Mouse (Mus musculus): ENCODE measurements around the gene Sytl2. TPM values are rescaled to one million over a fixed set of nuclear protein-coding genes. Genes with fewer than 3 reads are reported as not detected.

The Sytl2 gene
- total RNA-seq (2021) (1 to 10 TPM; 6.2 to 8.8 TPM), polyA plus RNA-seq (2012; rRNA removed) (0.77 and 1.8 TPM in 2 replicates)
- long read RNA-seq, partial matches to known transcripts: 1 of 2 reads
- long read RNA-seq, other reads (novel, unspliced or antisense): 1 of 2 reads

DNA sequence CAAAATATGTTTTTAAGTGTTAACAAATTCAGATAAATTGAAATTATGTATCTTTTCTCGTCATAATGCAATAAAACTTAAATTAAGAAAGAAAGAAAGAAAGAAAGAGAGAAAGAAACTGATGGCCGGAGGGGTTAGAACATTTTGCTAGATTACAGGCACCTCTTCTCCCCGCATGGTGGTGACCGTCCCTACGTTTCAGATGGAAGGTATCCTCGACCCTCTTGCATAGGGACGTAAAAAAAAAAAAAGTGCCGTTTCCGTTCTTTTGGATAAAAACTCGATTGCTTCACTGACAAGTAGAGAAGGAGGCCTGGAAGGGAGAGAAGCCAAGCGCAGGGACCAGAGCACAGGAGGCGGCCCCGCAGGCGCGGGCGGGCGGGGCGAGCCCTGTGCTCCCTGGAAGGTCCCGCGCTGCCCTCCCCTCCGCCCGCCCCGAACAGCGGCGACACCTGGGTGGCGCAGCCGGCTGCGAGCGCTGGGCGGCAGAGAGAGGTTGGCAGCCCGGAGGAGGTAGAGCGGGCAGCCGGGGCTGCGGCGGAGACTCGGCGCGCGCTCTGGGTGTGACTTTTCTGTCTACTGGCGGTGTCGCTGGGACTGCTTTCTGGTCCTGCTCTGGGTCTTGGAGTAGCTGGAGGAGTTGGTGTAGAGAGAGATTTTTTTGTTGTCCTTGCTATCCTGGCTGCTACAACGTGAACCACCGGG is at the start of gene Sytl2:
Gene Sytl2, plus strand, starts transcription at position 311 of the 705 bp plus-strand sequence.
- DNase-seq: peak; percentile 81

DNA sequence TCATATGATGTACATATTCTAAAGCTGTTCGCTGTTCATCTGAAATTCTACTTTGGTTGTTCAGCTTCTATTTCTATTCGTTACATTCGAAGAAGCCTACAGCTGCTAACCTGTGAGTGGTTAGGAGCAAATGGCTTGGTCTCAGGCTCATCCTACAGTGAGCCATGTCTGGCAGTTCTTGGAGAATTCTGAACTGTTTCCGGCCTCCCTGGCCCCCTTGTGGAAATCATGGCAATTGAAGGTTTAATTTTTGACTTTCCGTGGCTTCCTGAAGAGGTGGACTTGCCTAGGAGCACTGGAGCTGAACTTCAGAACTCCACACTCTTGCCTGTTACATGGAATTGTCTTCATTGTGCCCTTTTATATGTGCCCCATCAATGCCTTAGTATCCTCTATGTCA is 49.1 kb upstream of the Sytl2 start:
- no peak for DNase-seq

DNA sequence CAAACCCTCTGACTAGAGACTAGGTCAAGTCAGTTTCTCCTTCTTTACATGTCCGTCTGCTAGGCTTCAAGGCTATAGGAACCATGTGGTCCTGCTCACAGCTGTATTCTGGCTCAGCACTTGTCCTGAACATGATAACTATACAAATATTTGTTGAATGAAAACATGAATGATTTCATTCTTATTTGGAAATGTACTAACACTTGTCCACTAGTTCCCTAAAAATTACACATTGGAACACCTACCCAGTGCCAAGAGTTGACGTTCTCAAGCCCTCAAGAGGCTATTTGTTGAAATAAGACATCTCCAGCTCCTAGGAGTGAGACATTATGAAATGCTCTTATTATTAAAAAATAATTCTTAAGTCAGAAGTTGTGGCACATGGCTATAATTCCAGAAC is 43.4 kb upstream of the Sytl2 start:
- DNase-seq: no peak

DNA sequence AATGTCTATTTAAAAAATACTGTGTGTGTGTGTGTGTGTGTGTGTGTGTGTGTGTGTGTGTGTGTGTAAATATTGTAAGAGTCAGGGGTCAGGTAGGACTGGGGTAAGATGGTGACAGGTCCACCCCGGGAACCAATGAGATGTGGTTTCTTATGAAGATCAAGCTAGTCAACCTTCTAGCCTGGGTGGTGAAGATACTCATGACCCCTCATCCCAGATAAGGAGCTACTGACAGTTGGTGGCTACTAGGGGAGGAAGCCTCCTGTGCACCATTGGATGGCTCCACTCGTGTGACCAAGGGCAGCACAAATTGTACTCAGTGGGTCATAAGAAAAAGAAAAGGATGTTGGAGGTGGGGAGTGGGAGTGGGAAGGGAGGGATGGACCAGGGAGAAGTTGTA is 42.2 kb upstream of the Sytl2 start:
- no peak for DNase-seq

DNA sequence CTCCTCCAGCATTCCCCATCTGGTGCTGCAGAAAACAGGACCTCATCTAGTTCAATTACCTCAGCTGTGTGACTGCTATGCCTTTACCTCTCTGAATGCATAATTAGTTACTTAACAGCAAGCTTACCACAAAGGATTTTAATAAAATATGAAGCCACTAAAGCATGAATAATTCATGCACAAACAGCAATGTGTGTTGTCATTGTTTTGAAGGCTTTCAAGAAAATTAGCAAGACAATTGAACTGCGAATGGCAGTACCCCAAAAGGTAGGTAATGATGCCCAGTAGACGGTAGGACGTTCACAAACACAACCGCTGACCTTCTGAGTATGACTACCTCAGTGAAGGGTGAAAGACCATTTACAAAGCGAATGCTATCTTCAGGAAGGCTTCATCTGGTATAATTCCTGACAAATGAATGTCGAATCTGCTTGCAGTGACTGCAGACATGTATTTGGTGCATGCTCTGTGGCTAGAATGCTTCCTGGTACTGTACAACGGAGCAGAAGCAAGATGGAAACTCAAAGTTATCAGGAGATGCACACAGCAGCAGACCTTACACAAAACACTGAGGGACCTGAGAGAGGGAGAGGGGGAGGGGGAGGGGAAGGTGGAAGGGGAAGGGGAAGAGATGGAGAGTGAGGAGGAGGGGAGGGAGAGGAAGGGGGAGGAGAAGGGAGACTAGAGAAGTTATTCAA is 40.0 kb upstream of the Sytl2 start:
- no peak for DNase-seq

DNA sequence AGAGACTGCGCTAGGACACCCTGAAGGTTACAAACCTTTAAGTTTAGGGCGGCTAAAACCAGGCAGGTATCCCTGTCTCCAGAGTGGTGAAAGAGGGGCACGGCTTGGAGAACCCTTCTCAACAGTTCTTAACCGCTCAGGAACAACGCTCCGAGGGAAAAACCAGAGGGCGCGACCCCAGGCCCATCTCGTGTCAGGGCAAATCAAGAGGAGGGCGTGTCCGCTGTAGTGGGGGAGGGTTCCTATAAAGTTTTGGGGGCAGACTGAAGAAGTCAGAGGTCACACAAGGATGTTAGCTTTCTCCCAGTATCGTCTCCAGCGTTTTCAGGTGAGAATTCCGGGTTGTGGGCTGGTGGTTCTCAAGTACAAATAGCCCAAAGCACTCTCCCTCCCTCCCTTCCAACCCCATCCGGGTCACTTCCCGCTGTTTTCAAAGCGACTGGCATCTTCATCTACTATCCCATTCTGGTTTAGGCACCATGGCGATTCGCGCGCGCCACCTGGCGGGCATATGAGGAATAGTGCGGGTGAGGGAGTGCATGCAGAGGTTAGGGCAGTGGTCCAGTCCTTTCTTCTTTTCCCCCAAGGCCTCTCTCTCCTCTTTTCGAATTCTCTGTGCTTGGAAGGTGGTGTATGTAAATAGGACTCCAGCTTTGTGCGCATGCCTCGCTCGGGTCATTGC is 36.6 kb upstream of the Sytl2 start, which contains the start of gene Ccdc83:
Gene Ccdc83, minus strand, starts transcription at position 489 of the 682 bp plus-strand sequence.
- peak; percentile 83 for DNase-seq

DNA sequence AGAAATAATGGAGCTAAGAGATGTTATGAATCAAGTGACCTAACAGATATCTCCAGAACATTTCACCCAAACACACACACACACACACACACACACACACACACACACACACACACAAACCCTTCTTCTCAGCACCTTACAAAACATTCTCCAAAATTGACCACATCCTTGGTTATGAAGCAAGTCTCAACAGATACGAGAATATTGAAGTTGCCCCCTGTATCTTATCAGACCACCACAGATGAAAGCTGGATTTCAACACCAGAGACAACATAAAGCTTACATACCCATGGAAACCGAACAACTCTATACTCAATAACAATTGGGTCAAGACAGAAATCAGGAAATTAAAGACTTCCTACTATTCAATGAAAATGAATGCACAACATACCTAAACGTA is 31.9 kb upstream of the Sytl2 start:
- DNase-seq: no peak

DNA sequence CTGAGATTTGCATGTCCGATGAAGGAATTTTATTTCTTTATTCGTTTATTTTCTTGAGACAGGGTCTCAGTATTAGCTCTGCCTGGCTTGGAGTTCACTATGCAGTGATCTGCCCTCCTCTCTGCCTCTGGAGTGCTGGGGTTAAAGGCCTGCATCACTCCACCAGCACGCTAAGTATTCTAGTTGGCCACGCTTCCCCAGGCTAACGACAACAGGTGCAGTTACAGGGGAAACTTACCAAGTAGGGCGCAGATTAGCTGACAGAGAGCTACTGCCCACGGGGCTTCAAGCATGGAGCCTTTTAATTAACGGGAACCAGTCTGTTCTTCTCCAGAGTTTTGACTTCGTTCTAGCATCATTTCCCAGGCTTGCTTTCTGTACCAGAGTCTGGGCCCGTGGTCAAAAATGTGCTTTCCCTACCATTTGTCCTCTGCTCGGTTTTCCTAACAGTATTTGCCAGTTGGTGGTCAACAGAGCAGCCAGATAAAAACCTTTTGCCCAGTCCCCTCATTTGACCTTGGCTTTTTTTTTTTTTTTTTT is 27.4 kb upstream of the Sytl2 start:
- DNase-seq: no peak

DNA sequence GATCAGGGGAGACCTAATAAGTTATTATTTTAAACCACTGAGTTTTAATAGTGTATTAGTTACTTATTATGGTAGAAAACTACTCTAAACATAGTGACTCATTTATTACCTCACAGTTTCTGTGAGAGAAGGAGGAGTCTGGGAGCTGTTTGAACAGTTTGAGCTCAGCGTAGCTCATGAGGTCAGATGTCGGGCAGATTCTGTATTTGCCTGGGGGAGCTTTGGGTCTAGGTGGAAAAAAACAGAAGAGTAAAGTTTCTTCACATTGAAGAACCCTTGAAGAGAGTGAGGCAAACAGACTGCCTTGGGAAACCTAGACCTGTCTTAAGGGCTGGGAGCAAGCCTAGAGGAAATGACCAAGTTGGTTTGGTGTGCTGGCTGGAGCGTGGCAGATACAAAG is 24.8 kb upstream of the Sytl2 start:
- DNase-seq: no peak

DNA sequence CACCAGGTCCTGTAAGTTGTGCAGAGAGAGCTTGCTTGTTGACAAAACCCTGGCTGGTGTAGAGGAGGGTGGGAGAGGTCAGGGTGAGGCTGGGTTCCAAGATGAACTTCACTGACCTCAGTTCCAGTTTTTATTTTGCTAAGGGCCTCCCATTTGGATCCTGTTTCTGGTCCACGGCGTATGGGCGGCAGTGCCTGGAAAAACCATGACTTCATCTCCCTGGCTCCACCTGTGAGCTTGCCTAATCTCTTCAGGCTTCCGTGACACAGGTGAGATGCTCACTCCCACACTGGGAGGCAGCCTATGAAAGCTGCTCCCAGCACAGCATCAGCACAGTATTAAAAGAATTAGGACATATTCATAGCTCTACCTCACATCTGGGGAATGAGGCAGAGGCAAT is 24.3 kb upstream of the Sytl2 start:
- no peak for DNase-seq

DNA sequence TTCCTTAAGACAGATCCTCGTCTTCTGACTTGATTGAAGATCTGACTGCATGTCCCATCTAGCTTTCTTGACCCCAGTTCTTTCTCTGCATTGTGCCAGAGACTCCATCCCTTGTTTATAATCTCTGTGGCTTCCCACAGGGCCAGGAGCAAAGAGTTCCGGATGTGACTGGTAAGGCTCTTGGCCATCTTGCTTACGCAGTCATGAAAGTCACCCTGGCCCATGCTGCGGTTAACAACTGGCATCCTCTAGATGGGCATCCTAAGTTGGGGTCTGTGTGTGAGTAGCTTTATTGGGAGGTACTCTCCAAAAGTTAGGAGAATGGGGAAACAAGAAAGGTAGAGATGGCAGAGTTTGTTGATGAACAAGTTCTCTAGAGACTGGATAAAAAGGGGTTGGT is 22.9 kb upstream of the Sytl2 start:
- no peak for DNase-seq

DNA sequence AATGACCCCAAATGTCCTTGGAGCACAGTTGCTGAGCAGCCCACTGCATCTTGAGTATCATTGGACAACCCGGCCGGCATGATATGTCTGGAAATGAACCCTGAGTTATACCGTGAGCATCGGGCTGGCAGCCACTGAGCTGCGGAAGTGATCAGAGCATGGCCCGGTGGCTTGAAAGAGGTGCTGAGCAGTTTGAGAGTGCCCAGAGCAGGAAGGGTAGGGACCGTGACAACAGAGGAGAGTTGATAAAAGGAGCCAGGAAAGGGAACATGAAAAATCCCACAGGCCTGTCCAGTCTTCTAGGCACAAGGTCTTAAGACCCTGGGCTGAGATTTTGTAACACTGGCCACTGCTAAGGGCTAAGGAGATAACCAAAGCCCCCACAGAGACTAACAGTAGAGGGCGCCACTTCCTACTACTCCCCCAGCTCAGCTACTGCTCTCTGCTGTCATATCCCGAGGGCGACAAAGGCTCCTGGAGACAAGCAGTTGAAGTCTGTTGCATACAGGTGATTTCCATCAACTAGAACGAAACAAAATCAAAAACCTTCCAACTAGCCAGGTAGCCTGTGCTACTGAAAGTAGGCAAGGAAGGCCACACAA is 21.7 kb upstream of the Sytl2 start:
- DNase-seq: peak; percentile 50

DNA sequence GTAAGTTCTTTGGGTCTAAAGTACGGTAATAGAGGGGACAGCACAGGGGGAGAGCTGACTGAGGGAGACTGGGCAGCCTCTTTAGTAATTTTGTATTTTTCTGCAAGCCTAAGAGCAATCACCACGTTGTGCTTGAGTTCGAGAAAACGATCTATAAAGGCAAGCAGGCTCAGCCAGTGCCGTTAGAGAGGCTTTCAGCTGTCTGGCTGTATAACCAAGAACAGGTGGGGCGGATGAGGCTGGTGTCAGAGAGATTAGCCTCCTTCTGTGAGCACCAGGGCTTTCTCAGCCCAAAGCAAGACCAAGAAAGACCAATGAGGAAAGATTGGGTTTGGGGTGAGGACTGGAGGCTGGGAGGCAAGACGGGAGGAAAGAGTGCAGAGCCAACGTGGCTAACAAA is 21.2 kb upstream of the Sytl2 start:
- DNase-seq: no peak

DNA sequence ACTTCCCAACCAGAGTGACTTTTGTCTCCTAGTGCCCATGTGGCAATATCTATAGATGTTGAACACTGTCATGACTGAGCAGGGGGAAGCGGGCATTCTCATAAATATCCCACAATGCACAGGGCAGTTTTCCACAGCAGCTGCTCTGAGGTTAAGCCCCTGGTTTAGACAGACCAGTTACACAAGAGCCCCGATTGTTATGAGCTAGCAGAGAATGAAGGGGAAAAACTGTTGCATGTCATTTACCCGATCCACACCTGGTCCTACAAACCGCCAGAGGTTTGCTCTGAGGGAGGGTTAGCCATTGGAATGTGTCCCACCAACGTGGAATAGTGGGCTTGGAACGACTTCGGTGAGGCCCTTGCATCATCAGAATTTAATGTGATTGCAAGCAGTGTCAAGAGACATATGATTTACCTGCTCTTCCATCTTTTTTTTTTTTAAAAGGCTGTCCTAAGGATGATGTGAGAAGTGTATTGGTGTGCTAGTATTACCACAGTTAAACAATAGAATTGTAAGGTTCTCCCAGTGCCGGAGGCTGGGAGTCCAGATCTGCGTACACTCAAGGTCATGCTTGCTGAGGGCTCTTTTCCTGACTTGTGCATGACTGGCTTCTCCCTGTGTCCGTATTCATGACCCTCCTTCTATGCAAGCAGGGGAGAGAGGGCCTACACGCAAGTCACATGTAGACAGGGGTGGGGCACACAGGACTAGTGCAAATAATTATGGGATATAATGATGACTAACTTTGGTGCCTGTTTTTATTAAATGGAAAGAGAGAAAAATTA is 20.1 kb upstream of the Sytl2 start:
- no peak for DNase-seq

DNA sequence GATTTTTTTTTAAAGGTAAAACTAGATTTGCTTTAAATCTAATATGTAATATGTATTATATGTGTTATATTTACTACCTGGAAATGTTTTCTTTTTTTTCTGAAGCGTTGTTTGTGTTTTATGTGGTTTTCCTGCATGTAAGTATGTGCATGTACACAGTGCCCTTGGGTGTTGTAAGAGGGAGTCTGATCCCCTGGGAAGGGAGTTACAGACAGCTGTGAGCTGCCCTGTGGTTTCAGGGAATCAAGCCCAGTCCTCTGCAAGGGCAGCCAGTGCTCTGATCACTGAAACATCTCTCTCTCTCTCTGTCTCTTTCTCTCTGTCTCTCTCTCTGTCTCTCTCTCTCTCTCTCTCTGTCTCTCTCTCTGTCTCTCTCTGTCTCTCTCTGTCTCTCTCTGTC is 19.3 kb upstream of the Sytl2 start:
- no peak for DNase-seq

DNA sequence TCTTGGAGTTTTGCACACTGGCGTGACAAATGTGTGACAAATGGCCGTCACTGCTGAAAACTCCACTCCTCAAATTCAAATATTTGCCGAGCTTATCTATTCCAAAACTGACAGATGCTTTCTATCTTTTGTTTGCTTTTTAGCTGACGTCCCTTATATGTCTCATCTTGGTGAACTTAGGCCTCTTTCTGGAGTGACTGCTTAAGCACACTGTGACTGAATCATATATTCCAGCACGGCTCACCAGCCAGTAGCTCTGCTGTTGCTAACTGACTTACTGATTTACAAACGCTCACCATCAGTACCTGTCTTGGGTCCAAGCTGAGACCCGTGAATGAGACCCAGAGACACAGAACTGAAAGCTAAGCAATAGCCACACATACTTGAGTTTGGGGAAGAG is 17.3 kb upstream of the Sytl2 start:
- DNase-seq: no peak

DNA sequence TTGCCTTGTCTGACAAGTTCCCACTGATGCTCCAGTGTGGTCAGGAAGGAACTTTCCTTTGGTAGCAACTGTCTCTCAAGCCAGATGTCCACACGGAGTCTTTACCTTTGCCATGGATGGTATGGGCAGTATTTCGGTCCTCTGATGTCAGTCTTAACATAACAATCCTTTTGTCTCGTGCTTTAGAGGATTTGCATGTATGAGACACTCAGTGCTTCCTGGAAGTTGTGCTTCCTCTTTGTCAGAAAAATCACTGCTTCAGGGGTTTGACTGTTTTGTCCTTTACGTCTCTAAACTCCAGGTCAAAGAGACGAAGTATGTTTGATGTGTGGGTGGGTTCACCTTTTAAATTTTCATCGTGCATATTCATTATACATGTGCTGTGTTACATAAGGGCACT is 10.2 kb upstream of the Sytl2 start:
- no peak for DNase-seq

DNA sequence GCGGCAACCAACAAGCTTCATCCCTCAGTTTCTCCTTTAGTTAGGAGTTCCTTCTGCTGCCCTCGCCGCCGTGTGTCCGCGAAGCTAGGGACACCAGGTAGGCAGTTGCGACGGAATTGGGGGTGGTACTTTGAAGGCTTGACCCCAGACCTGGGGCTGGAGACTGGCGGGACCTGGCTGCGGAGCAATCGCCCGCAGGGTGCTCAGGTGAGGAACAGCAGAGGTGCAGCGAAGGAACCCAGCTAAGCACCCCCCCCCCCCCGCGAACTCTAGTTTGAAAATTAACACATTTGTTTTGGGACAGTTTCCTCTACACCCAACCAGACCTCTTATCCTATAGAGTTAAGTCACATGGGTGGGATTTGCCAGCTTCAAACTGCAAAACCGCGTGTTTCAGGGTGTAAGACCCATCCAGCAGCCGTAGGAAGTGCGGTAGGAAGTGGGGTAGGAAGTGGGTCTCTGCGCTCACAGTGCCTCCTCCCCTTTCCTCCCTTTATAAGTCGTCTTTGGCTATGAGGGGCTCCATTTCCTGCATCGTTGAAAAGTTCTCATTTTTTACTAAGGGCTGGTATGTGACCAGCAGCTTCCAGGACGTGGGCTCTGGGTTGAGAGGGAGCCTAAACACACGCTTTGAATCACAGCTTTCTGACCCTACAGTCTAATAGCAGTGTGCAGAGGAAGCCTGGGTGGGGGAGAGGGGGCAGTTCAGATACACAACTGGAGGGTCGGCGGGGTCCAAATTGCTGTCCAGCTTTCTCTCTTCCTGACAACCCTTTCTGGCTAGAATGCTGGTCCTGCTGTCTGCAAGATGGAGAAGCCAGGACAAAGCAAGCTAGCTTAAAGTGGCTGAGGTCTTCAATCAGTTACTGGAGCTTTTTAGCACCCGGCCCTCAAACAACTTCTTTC is 848 bp downstream of the Sytl2 start:
- DNase-seq: peak; percentile 4

DNA sequence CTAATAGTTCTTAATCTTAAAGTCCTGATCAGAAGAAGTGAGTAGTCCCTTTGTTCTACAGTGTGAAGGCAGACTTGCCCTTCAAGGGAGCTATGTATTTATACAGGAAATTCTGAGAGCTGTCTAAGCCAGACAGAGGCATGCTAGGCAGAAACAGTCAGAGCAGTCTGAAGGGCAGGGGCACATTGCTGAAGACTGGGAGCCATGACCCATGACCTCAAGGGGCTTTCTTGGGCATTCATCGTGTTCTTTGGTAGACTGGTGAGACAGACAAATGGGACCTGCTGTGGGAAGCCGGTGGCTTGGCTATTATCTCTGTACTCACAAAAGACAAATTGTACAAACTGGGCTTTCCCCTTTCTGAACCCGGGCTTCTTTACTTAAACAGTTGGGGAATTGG is 4.0 kb downstream of the Sytl2 start:
- DNase-seq: no peak

DNA sequence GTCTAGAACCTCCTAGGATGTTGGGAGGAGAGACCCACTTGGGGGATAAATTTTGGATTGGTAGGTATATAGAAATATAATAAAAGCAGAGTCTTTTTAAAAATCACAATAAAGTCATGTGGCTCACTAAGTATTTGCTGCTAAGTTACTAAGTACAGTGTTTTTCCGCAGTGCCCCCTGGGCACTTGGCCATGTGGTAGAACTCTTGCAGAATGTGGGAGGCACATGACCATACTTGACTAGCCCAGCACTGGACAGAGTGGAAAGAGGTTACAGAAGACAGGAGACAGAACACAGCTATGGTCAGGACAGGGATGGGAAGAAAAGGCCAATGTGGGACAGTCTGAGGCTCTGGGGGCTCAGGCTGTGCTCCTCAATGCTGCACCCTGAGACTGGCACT is 4.9 kb downstream of the Sytl2 start:
- no peak for DNase-seq

Data from adrenal gland, adult 2 months (tissue).